Comparison of ENCODE assay signal across 17 mouse cellular contexts in the genomic region with DNA sequence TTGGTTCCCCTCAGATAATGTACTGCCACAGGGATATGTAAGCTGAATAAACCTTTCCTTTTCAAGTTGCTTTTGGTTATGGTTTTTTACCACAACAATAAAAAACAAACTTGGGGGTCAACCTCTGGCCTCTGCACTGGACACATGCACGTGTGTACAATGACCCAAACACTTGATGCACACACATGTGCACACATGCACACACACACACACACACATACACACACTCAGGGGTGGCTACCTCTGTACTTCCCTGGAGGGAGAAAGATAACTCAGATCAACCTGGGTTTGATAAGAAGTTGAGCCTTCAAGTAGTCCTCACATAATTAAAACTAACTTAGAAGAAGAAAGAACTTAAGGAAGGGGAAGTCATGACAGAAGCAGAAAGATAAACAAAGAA. TPM values are rescaled to one million over a fixed set of nuclear protein-coding genes. Genes with fewer than 3 reads are reported as not detected.
A peak's percentile ranks its signal among the peaks of the same experiment; 100 is the strongest.
DNase-seq lines count a peak whose midpoint lies in the region; ATAC-seq lines count a peak whose summit lies in the region.
"Had no signal": no experiment of that assay in that cellular context is flagged by ENCODE, and none has a peak within 500 bp of the region (broad histone marks: within the 10 kb centered on the region; RNA-seq: fewer than 3 reads in every experiment).

No protein-coding gene starts in this region.

- H3K36me3 ChIP-seq in hindbrain, embryonic 10.5 days, result no peaks in the 10 kb centered on the region
- H3K36me3 ChIP-seq in hindbrain, embryonic 16.5 days (ENCODE audit: control insufficient read depth, insufficient read depth, low read length), result no peaks in the 10 kb centered on the region
- no peaks in the 10 kb centered on the region for H3K36me3 ChIP-seq in midbrain, embryonic 15.5 days (replicated peaks)
- no peaks in the 10 kb centered on the region for H3K36me3 ChIP-seq in midbrain, embryonic 11.5 days (ENCODE audit: control insufficient read depth, insufficient read depth, low read length)
- H3K36me3 ChIP-seq in forebrain, embryonic 16.5 days (ENCODE audit: control insufficient read depth, insufficient read depth), result no peaks in the 10 kb centered on the region
- H3K36me3 ChIP-seq in hindbrain, embryonic 14.5 days (replicated peaks; ENCODE audit: control insufficient read depth, insufficient read depth), result no peaks in the 10 kb centered on the region
- H3K36me3 ChIP-seq: embryonic facial prominence, embryonic 13.5 days; limb, embryonic 12.5 days; liver, embryonic 15.5 days had no signal

- peak overlapping the region; percentile 54; the same call in 1 of the 2 replicates for H3K27ac ChIP-seq in hindbrain, embryonic 10.5 days
- H3K27ac ChIP-seq in hindbrain, embryonic 16.5 days (ENCODE audit: low read depth, low read length), result no peak overlapping the region
- H3K27ac ChIP-seq in midbrain, embryonic 15.5 days, result peak overlapping the region; percentile 45; the same call in 1 of the 2 replicates
- H3K27ac ChIP-seq in midbrain, embryonic 11.5 days (ENCODE audit: low read depth, low read length), result no peak overlapping the region
- no peak overlapping the region for H3K27ac ChIP-seq in forebrain, embryonic 16.5 days (ENCODE audit: low read length)
- peak overlapping the region; percentile 83 for H3K27ac ChIP-seq in hindbrain, embryonic 14.5 days
- H3K27ac ChIP-seq: embryonic facial prominence, embryonic 13.5 days; limb, embryonic 12.5 days; liver, embryonic 15.5 days had no signal

- H3K27me3 ChIP-seq in hindbrain, embryonic 10.5 days (ENCODE audit: insufficient read depth, poor library complexity, severe bottlenecking), result no peaks in the 10 kb centered on the region; the same call in 1 of the 2 replicates
- H3K27me3 ChIP-seq in hindbrain, embryonic 16.5 days (replicated peaks; ENCODE audit: control insufficient read depth, insufficient read depth, low read length), result no peaks in the 10 kb centered on the region
- no peaks in the 10 kb centered on the region for H3K27me3 ChIP-seq in midbrain, embryonic 15.5 days (replicated peaks)
- no peaks in the 10 kb centered on the region for H3K27me3 ChIP-seq in midbrain, embryonic 11.5 days (ENCODE audit: control insufficient read depth, insufficient read depth, low read length)
- peaks cover 8% of the 10 kb centered on the region; the same call in 1 of the 2 replicates for H3K27me3 ChIP-seq in forebrain, embryonic 16.5 days (replicated peaks; ENCODE audit: control insufficient read depth, insufficient read depth, low read length)
- H3K27me3 ChIP-seq in hindbrain, embryonic 14.5 days (ENCODE audit: control insufficient read depth, insufficient read depth, low read length), result no peaks in the 10 kb centered on the region
- H3K27me3 ChIP-seq: embryonic facial prominence, embryonic 13.5 days; limb, embryonic 12.5 days; liver, embryonic 15.5 days had no signal

- H3K9ac ChIP-seq in hindbrain, embryonic 16.5 days (ENCODE audit: low read depth, low read length), result no peak overlapping the region
- H3K9ac ChIP-seq in midbrain, embryonic 15.5 days, result no peak overlapping the region
- H3K9ac ChIP-seq in midbrain, embryonic 11.5 days (ENCODE audit: low read length), result no peak overlapping the region
- H3K9ac ChIP-seq in forebrain, embryonic 16.5 days (replicated peaks; ENCODE audit: low read depth, low read length), result no peak overlapping the region
- no peak overlapping the region for H3K9ac ChIP-seq in hindbrain, embryonic 14.5 days
- H3K9ac ChIP-seq: embryonic facial prominence, embryonic 13.5 days; liver, embryonic 15.5 days; lung, embryonic 14.5 days had no signal

- WGBS in hindbrain, embryonic 10.5 days, result 64% methylated on average over 1 of the region's 1 CpGs
- 61% methylated on average over 1 of the region's 1 CpGs for WGBS in hindbrain, embryonic 16.5 days
- WGBS in midbrain, embryonic 15.5 days, result 57% methylated on average over 1 of the region's 1 CpGs
- 83% methylated on average over 1 of the region's 1 CpGs for WGBS in midbrain, embryonic 11.5 days
- 33% methylated on average over 1 of the region's 1 CpGs for WGBS in forebrain, embryonic 16.5 days
- 67% methylated on average over 1 of the region's 1 CpGs for WGBS in hindbrain, embryonic 14.5 days

- H3K4me2 ChIP-seq in hindbrain, embryonic 16.5 days (ENCODE audit: low read length), result no peak overlapping the region
- H3K4me2 ChIP-seq in midbrain, embryonic 15.5 days, result no peak overlapping the region
- no peak overlapping the region for H3K4me2 ChIP-seq in midbrain, embryonic 11.5 days
- no peak overlapping the region for H3K4me2 ChIP-seq in forebrain, embryonic 16.5 days (ENCODE audit: low read length)
- no peak overlapping the region for H3K4me2 ChIP-seq in hindbrain, embryonic 14.5 days (replicated peaks)
- H3K4me2 ChIP-seq: embryonic facial prominence, embryonic 13.5 days; limb, embryonic 12.5 days; liver, embryonic 15.5 days; lung, embryonic 14.5 days had no signal

- ATAC-seq in hindbrain, embryonic 16.5 days, result no peak
- 0 out of 2 replicates have a peak, but pooled peaks have one; percentile 41 for ATAC-seq in midbrain, embryonic 15.5 days (replicated peaks)
- no peak for ATAC-seq in midbrain, embryonic 11.5 days (ENCODE audit: low FRiP score)
- ATAC-seq in forebrain, embryonic 16.5 days, result 0 out of 2 replicates have a peak, but pooled peaks have one; percentile 1
- ATAC-seq in hindbrain, embryonic 14.5 days (ENCODE audit: low FRiP score), result no peak
- ATAC-seq: activated CD4-positive, CD25-positive, alpha-beta regulatory T cell, adult 4 months; intestine, embryonic 16.5 days had no signal

- H3K4me1 ChIP-seq in hindbrain, embryonic 10.5 days (replicated peaks), result peaks cover 28% of the 10 kb centered on the region
- H3K4me1 ChIP-seq in hindbrain, embryonic 16.5 days (ENCODE audit: control insufficient read depth, insufficient read depth, low read depth, low read length), result peaks cover 17% of the 10 kb centered on the region
- peaks cover 29% of the 10 kb centered on the region for H3K4me1 ChIP-seq in midbrain, embryonic 15.5 days
- H3K4me1 ChIP-seq in midbrain, embryonic 11.5 days (ENCODE audit: control insufficient read depth, insufficient read depth, low read length), result peaks cover 16% of the 10 kb centered on the region
- peaks cover 24% of the 10 kb centered on the region for H3K4me1 ChIP-seq in forebrain, embryonic 16.5 days (replicated peaks; ENCODE audit: control insufficient read depth, insufficient read depth, low read length)
- H3K4me1 ChIP-seq in hindbrain, embryonic 14.5 days (replicated peaks; ENCODE audit: control insufficient read depth, insufficient read depth, low read length), result peaks cover 28% of the 10 kb centered on the region
- H3K4me1 ChIP-seq: limb, embryonic 12.5 days; liver, embryonic 15.5 days had no signal

- no peak for DNase-seq in hindbrain, embryonic 10.5 days (ENCODE audit: low spot score)
- no peak for DNase-seq in midbrain, embryonic 11.5 days (ENCODE audit: low spot score, missing footprints)
- no peak for DNase-seq in hindbrain, embryonic 14.5 days (ENCODE audit: low spot score)
- DNase-seq in yolk sac, embryonic 10.5 days (ENCODE audit: low spot score), result no peak
- DNase-seq: B cell, adult 2 months; kidney, adult 8-10 months; thymus, adult 2 months; thymus, postnatal 36 days had no signal

- H3K4me3 ChIP-seq in hindbrain, embryonic 10.5 days, result no peak overlapping the region
- no peak overlapping the region for H3K4me3 ChIP-seq in hindbrain, embryonic 16.5 days (ENCODE audit: low read length)
- no peak overlapping the region for H3K4me3 ChIP-seq in midbrain, embryonic 15.5 days
- no peak overlapping the region for H3K4me3 ChIP-seq in midbrain, embryonic 11.5 days (ENCODE audit: low read depth, low read length)
- H3K4me3 ChIP-seq in forebrain, embryonic 16.5 days (replicated peaks; ENCODE audit: low read length), result no peak overlapping the region
- no peak overlapping the region for H3K4me3 ChIP-seq in hindbrain, embryonic 14.5 days (replicated peaks; ENCODE audit: low read length)
- H3K4me3 ChIP-seq: embryonic facial prominence, embryonic 13.5 days; limb, embryonic 12.5 days; liver, embryonic 15.5 days had no signal

- no peaks in the 10 kb centered on the region for H3K9me3 ChIP-seq in hindbrain, embryonic 10.5 days
- H3K9me3 ChIP-seq in hindbrain, embryonic 16.5 days (ENCODE audit: control insufficient read depth, low read length), result no peaks in the 10 kb centered on the region
- H3K9me3 ChIP-seq in midbrain, embryonic 15.5 days, result no peaks in the 10 kb centered on the region
- no peaks in the 10 kb centered on the region for H3K9me3 ChIP-seq in midbrain, embryonic 11.5 days (ENCODE audit: control insufficient read depth, low read length)
- H3K9me3 ChIP-seq in forebrain, embryonic 16.5 days (ENCODE audit: control insufficient read depth, low read length), result no peaks in the 10 kb centered on the region; the same call in 1 of the 2 replicates
- no peaks in the 10 kb centered on the region for H3K9me3 ChIP-seq in hindbrain, embryonic 14.5 days (ENCODE audit: control insufficient read depth, low read length)
- H3K9me3 ChIP-seq: embryonic facial prominence, embryonic 13.5 days; liver, embryonic 15.5 days had no signal

RNA-seq across cellular contexts. Expression of a gene that starts 55.4 kb away (rescaled TPM):
- 51.5 and 58.1 TPM in 2 replicates for polyA plus RNA-seq in hindbrain, embryonic 10.5 days (2016; fragmentation: Nextera tagmentation; extraction: Ambion mirVana)
- 37.3 and 38.8 TPM in 2 replicates for polyA plus RNA-seq in hindbrain, embryonic 16.5 days (2015; fragmentation: Nextera tagmentation; extraction: Ambion mirVana)
- 44.0 and 57.7 TPM in 2 replicates for polyA plus RNA-seq in midbrain, embryonic 15.5 days (2015; fragmentation: Nextera tagmentation; extraction: Ambion mirVana)
- polyA plus RNA-seq in midbrain, embryonic 11.5 days (2014; fragmentation: Nextera tagmentation; extraction: Ambion mirVana), result 44.7 and 57.8 TPM in 2 replicates
- polyA plus RNA-seq in forebrain, embryonic 16.5 days (2015; fragmentation: Nextera tagmentation; extraction: Ambion mirVana), result 35.8 and 37.3 TPM in 2 replicates
- 37.3 and 52.0 TPM in 2 replicates for polyA plus RNA-seq in hindbrain, embryonic 14.5 days (2014; fragmentation: Nextera tagmentation; extraction: Ambion mirVana)

Comparison
In these comparisons a context has a peak if more than half of its experiments do, and no peak if none do; other contexts are left out.
1. H3K27ac ChIP-seq: peak in hindbrain, embryonic 10.5 days (single experiment), midbrain, embryonic 15.5 days (single experiment) and hindbrain, embryonic 14.5 days (single experiment); none in hindbrain, embryonic 16.5 days (single experiment), midbrain, embryonic 11.5 days (single experiment) and forebrain, embryonic 16.5 days (single experiment).
2. ATAC-seq: peak in midbrain, embryonic 15.5 days (single experiment) and forebrain, embryonic 16.5 days (single experiment); none in hindbrain, embryonic 16.5 days (single experiment), midbrain, embryonic 11.5 days (single experiment) and hindbrain, embryonic 14.5 days (single experiment).